Mouse (Mus musculus): Measurements from ENCODE around the gene Igfbpl1. TPM values are rescaled to one million over a fixed set of nuclear protein-coding genes. Genes with fewer than 3 reads are reported as not detected.

Gene Igfbpl1
- polyA plus RNA-seq, 1 experiment from 2014 or later: 47.2 TPM

DNA sequence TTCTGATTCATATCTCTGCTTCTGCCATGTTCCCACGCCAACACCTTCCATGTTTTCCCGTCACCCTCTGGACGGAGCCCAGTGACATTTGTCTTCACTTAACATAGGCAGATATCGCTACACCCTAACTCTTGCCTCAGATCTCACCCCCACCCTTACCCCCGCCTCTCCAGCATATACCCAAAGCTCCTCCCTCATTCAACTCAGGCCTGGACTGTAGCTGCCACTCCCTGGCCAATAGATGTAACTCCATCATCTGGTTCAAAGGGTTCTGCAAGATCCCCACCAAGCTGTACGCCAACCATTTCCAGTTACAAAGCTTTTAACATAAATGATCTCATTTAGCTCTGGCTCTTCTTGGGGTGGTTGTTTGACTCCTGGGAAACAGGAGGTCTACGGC, 59.9 kb downstream of the Igfbpl1 start:
- 77% methylated on average over 7 of the region's 7 CpGs for WGBS
- H3K4me3 ChIP-seq: no peak overlapping the region
- peaks cover 73% of the 10 kb centered on the region for H3K4me1 ChIP-seq
- H3K27ac ChIP-seq: no peak overlapping the region
- no peaks in the 10 kb centered on the region for H3K36me3 ChIP-seq
- no peak overlapping the region for H3K4me2 ChIP-seq (replicated peaks)
- peaks cover 29% of the 10 kb centered on the region for H3K27me3 ChIP-seq
- ATAC-seq (ENCODE audit: low FRiP score): no peak
- H3K9ac ChIP-seq: no peak overlapping the region
- H3K9me3 ChIP-seq (replicated peaks): no peaks in the 10 kb centered on the region

DNA sequence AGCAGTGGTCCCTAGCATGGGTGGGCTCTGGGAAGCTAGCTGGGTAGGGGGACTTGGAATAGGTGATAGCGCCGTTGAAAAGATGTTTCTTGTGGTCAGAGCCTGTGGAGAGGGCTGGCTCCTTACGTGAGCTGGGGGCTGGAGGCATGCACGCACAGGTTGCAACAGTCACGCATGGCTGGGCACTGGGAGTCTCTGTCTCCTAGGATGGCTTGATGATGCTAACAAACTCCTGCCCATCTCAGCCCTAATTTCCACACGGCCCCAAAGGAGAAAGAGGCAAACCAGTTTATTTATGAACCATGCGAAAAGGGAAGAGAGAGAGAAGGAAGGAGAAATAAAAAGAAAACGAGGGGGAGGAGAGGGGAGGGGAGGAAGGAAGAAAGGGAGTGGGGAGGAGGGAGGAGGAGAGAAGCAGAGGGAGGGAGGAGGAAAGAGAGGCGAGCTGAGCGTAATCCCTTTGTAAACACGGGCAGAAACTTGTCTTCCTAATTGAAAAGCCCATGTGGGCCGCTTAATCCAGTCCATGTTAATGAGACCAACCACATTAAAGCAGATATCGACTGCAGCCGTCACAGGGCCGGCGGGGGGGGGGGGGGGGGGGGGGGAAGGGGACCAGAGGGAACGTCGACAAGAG, 61.0 kb downstream of the Igfbpl1 start:
- no peaks in the 10 kb centered on the region for H3K36me3 ChIP-seq
- H3K4me2 ChIP-seq (replicated peaks): peak overlapping the region; percentile 40
- peak overlapping the region; percentile 87 for H3K27ac ChIP-seq
- no peak overlapping the region for H3K4me3 ChIP-seq
- H3K9me3 ChIP-seq (replicated peaks): 0 out of 2 replicates have a peak, but pooled peaks cover 2% of the 10 kb centered on the region
- under 1% methylated on average over 15 of the region's 18 CpGs for WGBS
- peaks cover 29% of the 10 kb centered on the region for H3K27me3 ChIP-seq
- peak overlapping the region; percentile 47 for H3K9ac ChIP-seq
- peaks cover 63% of the 10 kb centered on the region for H3K4me1 ChIP-seq
- ATAC-seq (ENCODE audit: low FRiP score): peak; percentile 46

DNA sequence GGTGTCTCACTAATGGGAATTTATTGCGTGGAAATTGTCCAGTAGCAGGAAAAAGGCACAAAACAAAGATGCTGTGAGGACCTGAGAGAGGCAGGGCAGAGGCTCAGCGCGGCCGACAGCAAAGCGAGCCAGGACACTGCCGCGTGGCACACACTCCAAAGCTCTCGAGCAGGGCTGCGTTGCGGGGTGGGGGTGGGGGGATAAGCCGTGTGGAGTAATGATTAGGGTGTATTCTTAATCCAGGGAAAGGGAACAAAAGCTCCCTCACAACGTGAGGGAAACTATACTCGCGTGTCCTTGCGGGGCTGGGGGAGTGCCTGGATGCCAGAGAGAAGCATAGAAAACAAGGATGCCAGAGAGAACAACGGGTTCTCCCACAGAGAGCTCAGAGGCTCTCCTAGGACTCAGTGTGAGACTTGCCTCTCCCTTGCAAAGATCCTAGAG, 61.6 kb downstream of the Igfbpl1 start:
- H3K4me1 ChIP-seq: peaks cover 58% of the 10 kb centered on the region
- H3K36me3 ChIP-seq: no peaks in the 10 kb centered on the region
- 0 out of 2 replicates have a peak, but pooled peaks cover 2% of the 10 kb centered on the region for H3K9me3 ChIP-seq (replicated peaks)
- no peak overlapping the region for H3K4me3 ChIP-seq
- H3K27ac ChIP-seq: peak overlapping the region; percentile 87
- WGBS: under 1% methylated on average over 16 of the region's 16 CpGs
- peak overlapping the region; percentile 40 for H3K4me2 ChIP-seq (replicated peaks)
- peaks cover 29% of the 10 kb centered on the region for H3K27me3 ChIP-seq
- H3K9ac ChIP-seq: peak overlapping the region; percentile 47
- ATAC-seq (ENCODE audit: low FRiP score): peak; percentile 36

DNA sequence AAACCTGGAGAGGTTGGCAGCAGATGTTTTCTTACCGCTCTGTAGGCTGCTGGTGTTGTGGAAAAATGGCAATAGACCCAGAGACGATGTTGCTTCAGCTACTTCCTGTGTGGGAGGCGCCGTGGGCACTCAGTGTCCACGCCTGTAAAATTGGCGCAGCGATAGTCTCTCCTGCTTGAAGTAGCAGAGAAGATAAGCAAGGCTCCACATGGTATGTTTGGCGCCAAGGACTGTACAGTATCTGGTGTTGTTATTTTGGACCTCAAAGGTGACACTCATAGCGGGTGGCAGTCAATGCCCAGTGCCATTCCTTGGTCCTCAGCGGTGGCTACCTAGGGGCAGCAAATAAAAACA, 62.6 kb downstream of the Igfbpl1 start:
- Histone ChIP-seq H3K27me3 (peaks cover 27% of the 10 kb centered on the region), H3K9ac (peak overlapping the region; percentile 8; the same call in 1 of the 2 replicates)

DNA sequence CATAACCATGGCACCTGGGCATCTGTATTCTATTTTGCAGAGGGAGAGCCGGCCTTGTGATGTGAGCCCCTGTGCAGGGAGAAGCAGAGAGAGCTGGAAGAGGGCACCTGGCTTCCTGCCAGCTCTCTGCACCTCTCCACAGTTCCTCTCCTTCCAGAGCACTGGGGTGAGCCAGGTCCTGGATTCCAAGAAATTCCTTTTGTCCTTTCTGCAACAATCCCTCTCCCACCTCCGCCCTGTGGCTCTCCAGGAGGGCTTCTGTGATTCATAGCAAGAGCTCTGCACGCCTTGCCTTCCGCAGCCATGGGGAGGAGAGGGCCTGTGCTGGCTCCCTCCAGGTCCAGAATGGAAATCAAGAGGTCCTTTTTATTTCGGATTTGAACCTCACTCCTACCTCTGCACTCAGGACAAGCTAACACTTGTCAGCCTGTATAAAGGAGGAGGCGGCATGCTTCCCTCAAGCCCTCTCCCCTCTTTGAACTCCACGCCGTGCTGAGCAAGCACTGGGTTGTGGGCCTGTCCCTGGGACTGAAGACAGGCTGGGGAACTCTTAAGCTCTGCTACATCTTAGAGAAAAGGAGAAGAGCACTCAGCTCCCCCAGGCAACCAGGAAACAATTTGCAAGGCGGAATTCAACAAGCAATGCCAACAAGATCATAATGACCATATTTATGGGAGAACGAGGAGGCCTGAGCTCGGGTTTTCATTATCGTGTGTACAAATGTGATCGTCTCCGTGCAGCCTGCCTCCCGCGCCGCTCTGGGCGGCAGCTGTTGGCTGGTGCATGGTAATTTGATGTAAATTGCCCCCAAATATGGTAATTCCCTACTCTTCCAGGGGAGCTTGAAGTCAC, 63.2 kb downstream of the Igfbpl1 start:
- H3K9ac ChIP-seq: no peak overlapping the region
- ATAC-seq (ENCODE audit: low FRiP score): peak; percentile 28
- peak overlapping the region; percentile 37 for H3K4me2 ChIP-seq (replicated peaks)
- peaks cover 21% of the 10 kb centered on the region for H3K27me3 ChIP-seq
- peaks cover 50% of the 10 kb centered on the region for H3K4me1 ChIP-seq
- WGBS: 2% methylated on average over 18 of the region's 18 CpGs
- no peak overlapping the region for H3K4me3 ChIP-seq
- H3K27ac ChIP-seq: peak overlapping the region; percentile 87
- H3K9me3 ChIP-seq (replicated peaks): 0 out of 2 replicates have a peak, but pooled peaks cover 2% of the 10 kb centered on the region
- no peaks in the 10 kb centered on the region for H3K36me3 ChIP-seq

More for the DNA sequence above, 62.6 kb downstream of the Igfbpl1 start:
- Histone ChIP-seq H3K9me3 (replicated peaks) (0 out of 2 replicates have a peak, but pooled peaks cover 2% of the 10 kb centered on the region), H3K36me3 (no peaks in the 10 kb centered on the region), H3K4me3 (no peak overlapping the region), H3K4me2 (replicated peaks) (peak overlapping the region; percentile 37), H3K4me1 (peaks cover 56% of the 10 kb centered on the region), H3K27ac (peak overlapping the region; percentile 87)
- no peak for ATAC-seq (ENCODE audit: low FRiP score)
- WGBS: 8% methylated on average over 10 of the region's 10 CpGs

DNA sequence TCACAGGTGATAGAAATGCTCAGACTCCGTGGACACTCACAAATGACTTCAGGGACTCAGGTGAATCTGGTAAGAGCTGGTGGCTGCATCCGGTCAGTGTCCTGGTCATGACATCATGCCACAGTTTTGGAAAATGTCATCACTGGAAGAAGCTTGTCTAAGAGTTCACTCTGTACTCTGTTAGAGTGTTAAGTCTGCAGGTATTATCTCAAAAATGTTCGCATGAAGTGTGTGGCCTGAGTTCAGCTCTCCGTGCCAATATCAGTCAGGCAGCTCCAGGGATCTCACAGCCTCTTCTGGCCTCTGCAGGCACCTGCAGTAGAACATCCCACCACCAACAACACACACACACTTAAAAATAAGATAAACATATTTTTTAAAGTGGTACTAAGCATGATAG, 64.1 kb downstream of the Igfbpl1 start:
- Histone ChIP-seq H3K27ac (peak overlapping the region; percentile 87; the same call in 1 of the 2 replicates), H3K9me3 (replicated peaks) (0 out of 2 replicates have a peak, but pooled peaks cover 2% of the 10 kb centered on the region), H3K4me3 (no peak overlapping the region), H3K36me3 (no peaks in the 10 kb centered on the region), H3K27me3 (peaks cover 13% of the 10 kb centered on the region), H3K4me2 (replicated peaks) (no peak overlapping the region), H3K9ac (no peak overlapping the region), H3K4me1 (peaks cover 51% of the 10 kb centered on the region)
- 78% methylated on average over 4 of the region's 4 CpGs for WGBS
- no peak for ATAC-seq (ENCODE audit: low FRiP score)

Other genes with a start within 250 kb of the Igfbpl1 start
- gene Aldh1b1, start 27.9 kb downstream of the Igfbpl1 start, polyA plus RNA-seq (2016; fragmentation: Nextera tagmentation; extraction: Ambion mirVana): 7.4 and 7.6 TPM in 2 replicates
- gene Stra6l, start 21.7 kb upstream of the Igfbpl1 start, polyA plus RNA-seq (2016; fragmentation: Nextera tagmentation; extraction: Ambion mirVana): 0.43 and 0.64 TPM in 2 replicates
- gene Ccdc180, start 63.4 kb upstream of the Igfbpl1 start, polyA plus RNA-seq (2016; fragmentation: Nextera tagmentation; extraction: Ambion mirVana): 0.31 and 1.2 TPM in 2 replicates
- gene Tdrd7, start 138.4 kb upstream of the Igfbpl1 start, polyA plus RNA-seq (2016; fragmentation: Nextera tagmentation; extraction: Ambion mirVana): 17.6 and 20.4 TPM in 2 replicates
- gene Tmod1, start 212.0 kb upstream of the Igfbpl1 start, polyA plus RNA-seq (2016; fragmentation: Nextera tagmentation; extraction: Ambion mirVana): 4.8 and 5.1 TPM in 2 replicates

Measured in hindbrain, embryonic 12.5 days (tissue).